Mouse (Mus musculus): Measurements from ENCODE around the gene Pik3ap1. TPM values are rescaled to one million over a fixed set of nuclear protein-coding genes. Genes with fewer than 3 reads are reported as not detected.
"Not testable (repeated sequence)": the region's sequence is repeated elsewhere in the genome, so short reads cannot be mapped to it uniquely, and the experiment has no call there.

The Pik3ap1 gene
- polyA plus RNA-seq, 1 experiment from 2014 or later: 3.0 TPM

DNA sequence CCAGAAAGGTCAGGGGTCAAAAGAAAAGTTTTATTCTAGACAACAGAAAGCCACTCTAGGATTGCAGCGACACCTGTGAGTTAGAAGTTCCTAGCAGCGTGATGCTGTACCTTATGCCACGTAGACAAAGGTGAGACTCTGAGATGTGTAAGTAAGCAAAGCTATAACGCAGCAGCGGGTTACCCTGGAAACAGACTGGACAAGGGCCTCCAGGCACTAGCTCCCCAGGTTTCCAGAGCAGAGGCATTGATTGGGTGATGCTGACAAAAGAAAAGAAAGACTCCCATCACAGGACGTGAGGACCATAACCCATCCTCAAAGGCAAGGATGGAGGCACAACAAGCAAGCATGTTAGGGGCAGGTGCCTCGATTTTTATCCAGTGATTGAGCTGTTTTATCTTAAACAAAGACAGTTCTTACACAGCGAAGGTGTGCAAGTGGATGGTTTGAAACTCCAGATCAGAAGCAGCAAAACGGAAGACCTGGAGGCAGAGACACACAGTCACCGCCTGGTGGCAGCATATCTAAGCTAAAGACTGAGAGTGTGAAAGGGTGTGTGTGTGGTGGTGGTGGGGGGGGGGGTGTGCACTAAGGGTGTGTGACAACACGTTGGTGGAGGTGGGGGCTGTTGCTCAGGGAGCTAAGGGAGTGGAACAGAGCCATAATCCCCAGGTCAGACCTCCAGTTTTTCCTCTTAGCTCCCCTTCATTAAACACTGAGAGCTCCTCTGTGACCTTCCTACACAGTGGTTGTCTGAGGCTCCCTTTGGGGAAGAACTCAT is 67.4 kb downstream of the Pik3ap1 start:
- Histone ChIP-seq H3K4me1 (no peaks in the 10 kb centered on the region), H3K4me2 (no peak overlapping the region), H3K27me3 (peaks cover 14% of the 10 kb centered on the region; the same call in 1 of the 2 replicates), H3K9me3 (no peaks in the 10 kb centered on the region), H3K9ac (no peak overlapping the region), H3K27ac (no peak overlapping the region), H3K36me3 (no peaks in the 10 kb centered on the region), H3K4me3 (no peak overlapping the region)
- WGBS: 41% methylated on average over 11 of the region's 11 CpGs
- ATAC-seq (ENCODE audit: insufficient number of reproducible peaks, low FRiP score, low TSS enrichment, low read depth): no peak

DNA sequence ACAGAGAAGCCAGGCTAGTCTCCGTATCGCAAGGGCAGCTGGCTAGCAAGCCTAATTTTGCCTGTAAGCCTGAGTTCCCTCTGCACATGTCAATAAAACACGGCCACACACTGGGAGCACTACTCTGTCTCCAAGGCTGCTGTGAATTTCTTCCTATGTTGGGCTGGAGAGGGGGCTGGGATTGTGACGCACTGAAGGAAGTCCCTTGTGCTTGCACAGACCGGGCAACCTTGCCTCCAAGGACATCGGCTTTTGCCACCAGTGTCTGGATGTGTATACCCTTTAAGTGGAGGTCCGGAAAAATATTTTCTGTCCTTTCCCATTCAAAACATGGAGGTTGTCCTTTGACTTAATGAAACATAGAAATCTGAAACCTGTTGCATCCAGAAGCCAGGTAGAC is 70.2 kb downstream of the Pik3ap1 start:
- Histone ChIP-seq H3K9ac (no peak overlapping the region), H3K36me3 (no peaks in the 10 kb centered on the region), H3K4me2 (no peak overlapping the region), H3K4me1 (peaks cover 6% of the 10 kb centered on the region; the same call in 1 of the 2 replicates), H3K9me3 (no peaks in the 10 kb centered on the region), H3K4me3 (no peak overlapping the region), H3K27ac (no peak overlapping the region), H3K27me3 (peaks cover 14% of the 10 kb centered on the region; the same call in 1 of the 2 replicates)
- no peak for ATAC-seq (ENCODE audit: insufficient number of reproducible peaks, low FRiP score, low TSS enrichment, low read depth)
- 48% methylated on average over 7 of the region's 7 CpGs for WGBS

DNA sequence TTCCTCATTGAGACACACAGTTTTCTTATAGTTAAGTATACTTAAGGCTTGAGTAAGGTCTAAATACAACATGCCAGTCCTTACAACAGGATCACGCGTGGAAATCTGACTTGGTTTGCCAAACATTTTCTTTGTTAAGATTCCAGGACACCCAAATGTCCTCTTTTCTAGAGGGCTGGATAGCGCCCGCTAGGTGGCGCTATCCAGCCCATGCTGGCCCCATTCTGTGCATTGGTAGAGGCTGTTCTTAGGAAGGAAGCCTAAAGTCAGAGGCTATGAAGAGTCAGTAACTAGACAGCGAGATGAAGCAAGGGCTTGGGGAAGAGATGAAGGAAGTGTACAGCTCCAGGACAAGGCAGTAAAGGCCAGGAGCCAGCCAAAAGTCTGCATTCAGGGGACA is 71.2 kb downstream of the Pik3ap1 start:
- 20% methylated on average over 6 of the region's 6 CpGs for WGBS
- no peak overlapping the region for H3K27ac ChIP-seq
- H3K9ac ChIP-seq: no peak overlapping the region
- H3K36me3 ChIP-seq: no peaks in the 10 kb centered on the region
- H3K4me1 ChIP-seq: peaks cover 6% of the 10 kb centered on the region; the same call in 1 of the 2 replicates
- no peaks in the 10 kb centered on the region for H3K9me3 ChIP-seq
- no peak for ATAC-seq (ENCODE audit: insufficient number of reproducible peaks, low FRiP score, low TSS enrichment, low read depth)
- H3K4me2 ChIP-seq: no peak overlapping the region
- peaks cover 14% of the 10 kb centered on the region; the same call in 1 of the 2 replicates for H3K27me3 ChIP-seq
- H3K4me3 ChIP-seq: no peak overlapping the region

DNA sequence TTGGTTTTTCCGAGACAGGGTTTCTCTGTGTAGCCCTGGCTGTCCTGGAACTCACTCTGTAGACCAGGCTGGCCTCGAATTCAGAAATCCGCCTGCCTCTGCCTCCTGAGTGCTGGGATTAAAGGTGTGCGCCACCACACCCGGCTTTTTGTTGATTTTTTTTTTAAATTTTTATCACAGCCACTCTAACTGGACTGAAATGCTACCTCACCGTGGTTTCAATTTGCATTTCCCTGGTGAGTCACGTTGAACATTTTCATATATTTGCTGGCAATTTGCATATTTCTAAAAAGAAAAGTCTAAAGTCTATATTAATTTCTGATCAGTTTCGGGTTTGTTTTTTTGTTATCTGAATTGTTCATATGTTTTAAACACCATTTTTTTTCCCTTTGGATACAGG is 72.3 kb downstream of the Pik3ap1 start:
- H3K36me3 ChIP-seq; H3K4me3 ChIP-seq; ATAC-seq (ENCODE audit: insufficient number of reproducible peaks, low FRiP score, low TSS enrichment, low read depth); H3K4me1 ChIP-seq; H3K9ac ChIP-seq; H3K27ac ChIP-seq; H3K9me3 ChIP-seq; H3K4me2 ChIP-seq: not testable (repeated sequence)
- 89% methylated on average over 8 of the region's 8 CpGs for WGBS
- peaks cover 14% of the 10 kb centered on the region; the same call in 1 of the 2 replicates for H3K27me3 ChIP-seq

DNA sequence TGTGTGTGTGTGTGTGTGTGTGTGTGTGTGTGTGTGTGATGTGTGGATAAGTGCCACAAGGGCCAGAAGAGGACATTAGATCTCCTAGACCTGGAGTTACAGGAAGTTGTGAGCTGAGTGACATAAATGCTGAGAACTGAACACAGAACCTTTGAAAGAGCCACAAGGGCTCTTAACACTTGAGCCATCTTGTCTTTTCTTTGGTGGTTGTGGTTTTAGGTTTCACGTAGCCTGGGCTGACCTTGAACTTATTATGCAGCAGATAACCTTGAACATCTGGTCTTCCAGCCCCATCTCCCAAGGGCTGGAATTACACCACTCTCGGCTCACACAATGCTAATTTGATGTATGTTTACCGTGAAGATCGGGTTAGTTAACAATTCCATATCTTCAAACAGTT is 72.9 kb downstream of the Pik3ap1 start:
- no peak overlapping the region for H3K9ac ChIP-seq
- no peaks in the 10 kb centered on the region for H3K9me3 ChIP-seq
- peaks cover 13% of the 10 kb centered on the region; the same call in 1 of the 2 replicates for H3K27me3 ChIP-seq
- H3K36me3 ChIP-seq: no peaks in the 10 kb centered on the region
- no peak overlapping the region for H3K4me3 ChIP-seq
- H3K27ac ChIP-seq: no peak overlapping the region
- H3K4me1 ChIP-seq: peaks cover 6% of the 10 kb centered on the region; the same call in 1 of the 2 replicates
- WGBS: 69% methylated on average over 4 of the region's 4 CpGs
- H3K4me2 ChIP-seq: no peak overlapping the region
- ATAC-seq (ENCODE audit: insufficient number of reproducible peaks, low FRiP score, low TSS enrichment, low read depth): no peak

DNA sequence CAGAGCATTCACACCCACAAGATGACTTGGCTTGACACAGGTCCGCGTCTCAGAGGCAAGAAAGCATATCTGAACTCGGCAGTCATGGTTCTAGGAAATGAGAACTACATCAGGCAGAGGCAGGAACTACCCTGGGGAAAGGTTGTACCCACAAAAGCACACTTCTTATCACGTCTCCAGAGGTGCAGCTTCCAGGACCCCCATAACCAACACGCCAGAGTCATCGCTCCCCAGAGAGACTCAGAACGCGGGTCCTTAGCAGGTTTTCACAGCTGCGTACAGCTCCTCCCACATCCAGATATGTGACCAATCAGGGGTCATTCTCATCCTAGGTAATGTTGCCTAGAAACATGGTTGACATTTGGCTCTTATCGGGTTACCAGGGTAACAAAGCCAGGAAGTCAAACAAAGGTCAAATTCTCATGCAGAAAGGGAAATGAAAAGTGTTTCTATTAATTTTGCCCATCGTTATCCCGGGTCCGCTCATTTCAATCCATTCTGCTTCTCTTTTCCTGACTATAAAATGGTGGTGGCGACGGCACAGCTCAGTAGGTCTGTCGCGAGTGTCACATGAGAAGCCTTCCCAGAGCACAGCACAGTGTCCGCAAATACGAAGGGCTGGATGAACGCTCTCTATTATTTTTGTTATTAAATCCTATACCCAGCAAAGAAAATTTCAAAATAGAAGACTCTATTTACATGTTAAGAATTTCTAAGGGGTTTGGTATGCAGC is 73.8 kb downstream of the Pik3ap1 start:
- Histone ChIP-seq H3K9me3 (no peaks in the 10 kb centered on the region), H3K9ac (no peak overlapping the region), H3K4me2 (peak overlapping the region; percentile 41), H3K27me3 (peaks cover 5% of the 10 kb centered on the region; the same call in 1 of the 2 replicates), H3K36me3 (no peaks in the 10 kb centered on the region), H3K27ac (no peak overlapping the region), H3K4me3 (peak overlapping the region; percentile 23), H3K4me1 (peaks cover 6% of the 10 kb centered on the region; the same call in 1 of the 2 replicates)
- 22% methylated on average over 20 of the region's 20 CpGs for WGBS
- no peak for ATAC-seq (ENCODE audit: insufficient number of reproducible peaks, low FRiP score, low TSS enrichment, low read depth)

DNA sequence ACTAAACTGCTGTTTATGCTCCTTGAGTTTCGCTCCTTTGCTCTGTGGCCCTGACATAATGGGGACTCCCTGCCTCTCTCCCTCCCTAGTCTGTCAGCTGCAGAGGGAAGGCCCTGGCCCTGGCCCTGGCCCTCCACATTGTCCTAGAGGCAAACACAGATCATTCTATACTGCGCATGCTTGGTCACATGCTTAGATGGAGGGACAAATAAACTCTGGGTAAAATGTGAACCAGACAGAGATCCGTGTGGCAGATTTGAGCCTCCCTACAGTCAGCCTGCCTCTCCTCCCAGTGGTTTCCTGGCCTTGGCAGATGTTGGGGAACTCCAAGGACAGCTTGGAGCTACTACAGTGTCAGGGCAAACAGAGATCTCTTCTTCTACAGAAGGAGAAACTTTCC is 81.0 kb downstream of the Pik3ap1 start:
- no peaks in the 10 kb centered on the region for H3K9me3 ChIP-seq
- no peak overlapping the region for H3K4me3 ChIP-seq
- 55% methylated on average over 3 of the region's 3 CpGs for WGBS
- ATAC-seq (ENCODE audit: insufficient number of reproducible peaks, low FRiP score, low TSS enrichment, low read depth): no peak
- H3K27me3 ChIP-seq: peaks cover 4% of the 10 kb centered on the region
- H3K4me2 ChIP-seq: no peak overlapping the region
- H3K27ac ChIP-seq: no peak overlapping the region
- H3K4me1 ChIP-seq: peaks cover 3% of the 10 kb centered on the region; the same call in 1 of the 2 replicates
- no peaks in the 10 kb centered on the region for H3K36me3 ChIP-seq
- H3K9ac ChIP-seq: no peak overlapping the region

DNA sequence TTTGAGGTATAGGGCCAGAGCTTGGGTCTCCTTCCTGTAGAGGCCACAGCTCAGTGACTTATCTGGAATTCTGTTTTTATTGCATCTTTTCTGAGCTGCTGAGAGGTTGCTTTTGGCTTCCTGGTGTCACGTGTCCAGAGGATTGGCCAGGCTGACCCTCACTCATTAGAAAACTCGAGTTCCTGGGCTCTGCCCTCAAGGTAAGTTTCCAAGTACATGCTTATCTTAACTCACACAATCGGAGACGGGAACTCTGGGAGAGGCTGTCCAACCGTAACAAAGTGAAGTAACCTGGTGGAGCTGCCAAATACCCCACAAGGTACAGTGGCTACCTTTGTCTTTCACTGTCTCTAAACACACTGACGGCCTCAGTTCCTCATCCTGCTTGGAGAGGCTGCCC is 81.5 kb downstream of the Pik3ap1 start:
- H3K27me3 ChIP-seq: peaks cover 4% of the 10 kb centered on the region
- H3K4me3 ChIP-seq: no peak overlapping the region
- 37% methylated on average over 6 of the region's 6 CpGs for WGBS

DNA sequence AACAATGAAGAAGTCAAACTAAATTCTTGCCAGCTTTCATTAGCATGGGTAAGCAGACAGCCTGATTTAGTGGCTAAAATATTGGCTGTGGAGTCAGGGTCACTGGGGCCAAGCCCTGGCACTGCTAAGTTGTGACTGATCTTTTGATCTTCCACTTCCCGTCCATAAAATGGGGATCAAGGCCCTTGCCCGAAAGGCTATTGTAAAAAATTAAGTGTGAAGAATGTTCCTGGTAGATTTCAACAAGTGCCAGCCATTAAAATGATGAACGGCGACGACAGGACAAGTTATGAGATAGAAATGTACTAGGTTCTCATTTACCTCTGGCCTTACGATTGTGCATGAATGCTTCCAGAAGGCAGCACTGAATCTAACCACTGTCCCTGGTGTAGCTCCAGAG is 83.0 kb downstream of the Pik3ap1 start:
- H3K9ac ChIP-seq: no peak overlapping the region
- peaks cover 3% of the 10 kb centered on the region; the same call in 1 of the 2 replicates for H3K4me1 ChIP-seq
- peaks cover 4% of the 10 kb centered on the region for H3K27me3 ChIP-seq
- ATAC-seq (ENCODE audit: insufficient number of reproducible peaks, low FRiP score, low TSS enrichment, low read depth): no peak
- no peaks in the 10 kb centered on the region for H3K36me3 ChIP-seq
- no peaks in the 10 kb centered on the region for H3K9me3 ChIP-seq
- WGBS: 18% methylated on average over 6 of the region's 6 CpGs
- H3K4me3 ChIP-seq: no peak overlapping the region
- H3K27ac ChIP-seq: no peak overlapping the region
- no peak overlapping the region for H3K4me2 ChIP-seq

More for the DNA sequence above, 81.5 kb downstream of the Pik3ap1 start:
- no peaks in the 10 kb centered on the region for H3K36me3 ChIP-seq
- no peak overlapping the region for H3K4me2 ChIP-seq
- no peak overlapping the region for H3K27ac ChIP-seq
- ATAC-seq (ENCODE audit: insufficient number of reproducible peaks, low FRiP score, low TSS enrichment, low read depth): no peak
- H3K9me3 ChIP-seq: no peaks in the 10 kb centered on the region
- peaks cover 3% of the 10 kb centered on the region; the same call in 1 of the 2 replicates for H3K4me1 ChIP-seq
- H3K9ac ChIP-seq: no peak overlapping the region

DNA sequence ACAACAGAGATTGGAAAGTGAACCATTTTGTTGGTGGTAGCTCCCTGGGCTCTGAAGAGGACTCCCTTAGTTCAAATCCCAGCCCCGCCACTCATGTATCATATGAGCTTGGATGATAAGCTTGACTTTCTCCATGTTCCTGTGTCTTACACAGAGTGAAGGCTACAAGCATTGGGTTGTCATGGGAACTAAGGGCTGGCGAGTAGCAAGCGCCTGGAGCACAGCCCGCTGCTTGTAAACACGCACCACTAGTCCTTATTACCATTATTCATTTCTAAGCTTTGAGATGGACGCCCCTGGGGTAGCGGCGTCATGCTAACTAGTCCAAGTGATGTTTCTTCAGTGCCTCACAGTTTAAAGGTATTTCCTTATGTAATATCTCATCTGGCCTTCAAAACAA is 85.5 kb downstream of the Pik3ap1 start:
- no peak for ATAC-seq (ENCODE audit: insufficient number of reproducible peaks, low FRiP score, low TSS enrichment, low read depth)

DNA sequence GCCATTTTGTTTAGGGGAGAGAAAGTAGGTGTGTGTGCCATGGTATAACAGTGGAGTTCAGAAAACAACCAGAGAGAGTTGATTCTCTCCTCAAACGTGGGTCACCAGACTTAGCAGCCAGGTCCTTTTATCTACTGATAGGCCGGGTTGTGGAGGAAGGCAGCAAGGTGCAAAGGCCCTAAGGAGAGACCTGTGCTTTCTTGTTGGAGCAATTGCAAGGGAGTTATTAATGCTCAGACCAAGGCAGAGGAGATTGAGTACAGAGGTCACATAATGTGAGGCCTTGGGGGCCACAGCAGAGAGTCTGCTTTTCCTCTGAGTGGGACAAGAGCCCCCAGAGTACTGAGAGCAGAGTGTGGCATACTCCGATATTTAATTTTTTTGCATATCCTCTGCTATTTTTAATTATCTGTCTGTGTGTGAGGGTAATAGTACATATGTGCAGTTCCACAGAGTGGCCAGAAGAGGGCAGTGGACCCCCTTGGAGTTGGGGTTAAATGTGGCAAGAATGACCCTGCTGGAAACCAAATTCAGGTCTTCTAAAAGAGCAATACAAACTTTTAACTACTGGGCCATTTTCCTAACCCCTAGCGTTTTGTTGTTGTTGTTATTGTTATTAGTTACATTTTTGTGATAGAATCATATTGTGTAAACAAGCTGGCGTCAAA is 93.8 kb downstream of the Pik3ap1 start:
- 61% methylated on average over 5 of the region's 5 CpGs for WGBS
- H3K27me3 ChIP-seq: peaks cover 8% of the 10 kb centered on the region; the same call in 1 of the 2 replicates
- H3K4me2 ChIP-seq: no peak overlapping the region

More for the DNA sequence above, 85.5 kb downstream of the Pik3ap1 start:
- no peak overlapping the region for H3K27ac ChIP-seq
- 67% methylated on average over 8 of the region's 8 CpGs for whole genome bisulfite sequencing
- peaks cover 4% of the 10 kb centered on the region for H3K27me3 ChIP-seq
- H3K9me3 ChIP-seq: no peaks in the 10 kb centered on the region
- peaks cover 3% of the 10 kb centered on the region; the same call in 1 of the 2 replicates for H3K4me1 ChIP-seq
- no peaks in the 10 kb centered on the region for H3K36me3 ChIP-seq
- no peak overlapping the region for H3K9ac ChIP-seq
- no peak overlapping the region for H3K4me2 ChIP-seq
- H3K4me3 ChIP-seq: no peak overlapping the region

More for the DNA sequence above, 93.8 kb downstream of the Pik3ap1 start:
- Histone ChIP-seq H3K36me3 (no peaks in the 10 kb centered on the region), H3K9ac (no peak overlapping the region), H3K4me3 (no peak overlapping the region), H3K4me1 (no peaks in the 10 kb centered on the region), H3K9me3 (no peaks in the 10 kb centered on the region), H3K27ac (no peak overlapping the region)
- no peak for ATAC-seq (ENCODE audit: insufficient number of reproducible peaks, low FRiP score, low TSS enrichment, low read depth)

Data from limb, embryonic 15.5 days (tissue).